Mouse (Mus musculus) brain, embryonic 18.5 days (tissue): ENCODE data around the gene Neurl1a.
"Not testable (repeated sequence)": the region's sequence is repeated elsewhere in the genome, so short reads cannot be mapped to it uniquely, and the experiment has no call there.

Experiments
- DNase-seq: peaks from one replicate; pipeline ENCODE4 v3.0.0-alpha.2; 2012; ENCODE audit warnings: low read depth, low spot score

Gene Neurl1a

DNA sequence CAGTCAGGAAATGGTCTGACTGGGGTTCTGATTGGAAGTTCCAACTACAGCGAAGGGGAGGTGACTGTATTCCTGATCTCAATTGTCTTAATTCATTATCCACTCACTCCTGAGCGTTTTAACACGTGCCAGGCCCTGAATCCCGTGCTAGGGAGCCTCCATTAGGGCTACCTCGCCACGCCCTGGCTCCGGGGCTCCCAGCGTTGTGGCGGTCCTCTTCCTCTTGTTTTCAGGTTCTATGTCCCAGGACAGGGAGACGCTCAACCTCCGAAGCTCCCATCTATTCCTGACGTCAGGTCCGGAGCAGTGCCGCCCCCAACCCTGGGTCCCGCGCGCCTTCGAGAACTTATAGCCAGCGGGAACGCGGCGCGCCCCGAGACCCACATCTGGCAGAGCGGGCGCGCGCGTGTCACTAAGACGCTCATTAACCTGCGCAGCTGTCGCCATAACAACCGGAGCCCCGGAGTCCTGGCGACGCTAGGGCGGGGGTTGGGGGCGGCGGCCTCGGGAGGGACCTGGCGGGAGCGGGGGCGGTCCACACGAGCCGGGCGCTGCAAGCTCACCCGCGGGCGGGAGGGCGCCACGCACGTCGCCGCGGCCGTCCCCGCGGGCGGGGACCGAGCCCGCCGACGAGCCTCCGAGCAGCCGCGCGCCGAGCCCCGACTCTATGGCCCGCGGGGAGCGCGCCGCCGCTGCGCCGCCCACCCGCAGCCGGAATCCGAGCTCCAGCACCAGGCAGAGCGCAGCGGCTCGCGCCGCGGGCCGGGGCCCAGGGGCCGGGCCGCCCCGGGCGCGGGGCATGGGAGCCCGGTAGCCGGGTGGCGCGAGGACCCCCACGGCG is at the start of gene Neurl1a:
TSS of gene Neurl1a (plus strand) at position 390 of the 841 bp plus-strand sequence.
- DNase-seq, result no peak

DNA sequence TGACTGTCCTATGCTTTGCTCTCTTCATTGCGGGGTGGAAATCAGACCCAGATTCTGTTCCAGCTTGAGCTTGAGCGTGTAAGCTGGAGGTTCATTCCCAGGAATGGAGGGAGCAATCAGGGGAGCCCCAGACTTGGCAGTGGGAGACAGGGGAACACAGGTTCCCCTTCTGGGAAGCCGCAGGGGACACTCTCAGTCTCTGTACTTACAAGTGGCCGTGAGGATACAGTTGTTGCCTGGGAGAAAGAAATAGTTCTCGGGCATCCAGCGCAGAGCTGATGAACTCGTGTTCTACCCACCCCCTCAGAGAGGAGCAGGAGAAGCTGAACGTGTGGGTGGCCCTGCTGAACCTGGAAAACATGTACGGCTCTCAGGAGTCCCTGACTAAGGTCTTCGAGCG is 49.8 kb upstream of the Neurl1a start:
- no peak for DNase-seq

GRCm38 (mm10) chr19:47130551-47131125 is 48.0 kb upstream of the Neurl1a start:
- no peak for DNase-seq

- no peak for DNase-seq
Measured at GRCm38 (mm10) chr19:47133161-47133560, 45.5 kb upstream of the Neurl1a start.

DNA sequence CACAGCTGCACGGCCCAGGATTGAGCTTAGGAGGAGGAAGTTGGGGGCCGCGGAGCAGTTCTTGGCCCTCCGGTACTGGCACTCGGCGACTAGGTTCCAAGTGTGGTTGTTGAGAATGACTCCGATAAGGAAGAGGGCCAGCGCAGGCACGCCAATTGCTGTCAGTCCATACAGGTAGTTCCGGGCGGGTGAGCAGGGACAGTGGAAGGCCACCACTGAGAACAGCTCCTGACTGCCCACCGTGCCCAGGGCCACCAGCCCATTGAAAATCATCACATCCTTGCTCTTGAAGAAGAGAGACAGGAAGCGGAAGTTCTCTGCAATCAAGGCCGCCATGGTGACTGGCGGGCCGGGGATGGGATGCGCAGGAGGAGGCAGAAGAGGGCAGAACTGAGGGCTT is 43.1 kb upstream of the Neurl1a start:
- no peak for DNase-seq

DNA sequence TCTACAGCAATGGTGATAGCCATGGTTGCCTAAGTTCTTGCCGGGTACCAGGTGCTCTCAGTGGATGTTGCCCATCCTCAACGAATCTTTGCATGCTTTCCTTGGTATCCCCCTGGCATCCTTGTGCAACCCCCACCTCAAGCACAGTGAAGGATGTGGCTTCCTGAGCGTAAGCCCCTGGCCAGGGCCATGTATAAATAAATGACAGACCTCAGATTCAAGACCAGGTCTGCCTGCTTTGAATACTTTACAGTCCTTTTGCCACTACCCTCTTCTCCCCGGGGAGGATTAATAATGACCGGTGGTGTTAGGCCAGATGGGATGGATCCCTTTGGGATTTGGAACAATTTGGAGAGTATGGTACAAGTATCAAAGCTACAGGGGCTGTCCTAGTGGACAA is 42.5 kb upstream of the Neurl1a start:
- no peak for DNase-seq

- no peak for DNase-seq
Measured at GRCm38 (mm10) chr19:47137051-47137581, 41.5 kb upstream of the Neurl1a start.

DNA sequence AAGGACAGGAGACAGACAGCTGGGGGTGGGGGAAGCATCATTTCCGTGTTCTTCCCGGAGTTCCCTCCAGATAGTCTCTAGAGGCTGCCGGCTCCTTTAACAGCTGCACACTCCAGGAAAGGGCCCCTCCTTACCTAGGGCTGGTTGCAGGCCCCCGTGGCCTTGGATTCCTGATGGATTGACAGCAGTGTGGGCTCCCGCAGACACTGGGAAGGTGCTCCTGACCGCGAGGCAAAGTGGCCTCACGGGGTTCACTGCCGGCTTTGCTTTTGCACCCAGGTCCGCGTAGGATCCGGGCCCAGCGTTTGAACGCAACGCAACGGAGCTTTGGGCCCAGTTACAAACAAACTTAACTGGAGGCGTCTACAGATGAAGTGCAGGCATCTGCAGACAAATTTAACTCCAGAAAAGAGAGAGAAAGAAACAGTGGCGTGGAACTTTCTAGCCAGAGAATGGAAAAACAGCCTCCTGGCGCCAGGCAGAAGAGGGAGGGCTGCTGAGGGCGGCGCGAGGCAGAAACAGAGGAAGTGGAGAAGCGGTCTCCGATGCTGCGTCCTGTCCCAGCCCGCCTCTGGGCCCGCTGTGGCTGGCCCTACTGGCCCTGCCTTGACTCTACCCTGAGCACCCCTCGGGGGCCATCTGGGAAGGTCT is 40.7 kb upstream of the Neurl1a start, which contains the start of gene Calhm2:
TSS of gene Calhm2 (minus strand) at position 524 of the 651 bp plus-strand sequence.
- no peak for DNase-seq

DNA sequence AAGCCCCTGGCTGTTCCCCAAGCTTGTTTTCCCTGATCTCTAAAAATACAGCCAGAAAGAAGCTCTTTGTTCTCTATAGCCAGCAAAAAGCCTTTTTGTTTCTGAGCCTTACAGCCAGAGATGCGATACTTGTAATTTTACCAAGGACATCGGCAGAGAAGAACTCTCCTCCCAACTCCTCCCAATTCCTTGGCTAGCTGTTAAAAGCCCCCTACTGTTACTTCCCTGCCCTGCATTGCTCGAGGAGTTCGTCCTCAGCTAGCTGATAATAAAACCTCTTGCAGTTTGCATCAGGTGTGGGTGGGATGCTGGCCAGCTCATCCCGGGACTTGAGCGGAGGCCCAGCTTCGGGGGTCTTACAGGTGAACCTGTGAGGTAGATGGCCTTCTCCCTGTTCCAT is 39.0 kb upstream of the Neurl1a start:
- not testable (repeated sequence) for DNase-seq

DNA sequence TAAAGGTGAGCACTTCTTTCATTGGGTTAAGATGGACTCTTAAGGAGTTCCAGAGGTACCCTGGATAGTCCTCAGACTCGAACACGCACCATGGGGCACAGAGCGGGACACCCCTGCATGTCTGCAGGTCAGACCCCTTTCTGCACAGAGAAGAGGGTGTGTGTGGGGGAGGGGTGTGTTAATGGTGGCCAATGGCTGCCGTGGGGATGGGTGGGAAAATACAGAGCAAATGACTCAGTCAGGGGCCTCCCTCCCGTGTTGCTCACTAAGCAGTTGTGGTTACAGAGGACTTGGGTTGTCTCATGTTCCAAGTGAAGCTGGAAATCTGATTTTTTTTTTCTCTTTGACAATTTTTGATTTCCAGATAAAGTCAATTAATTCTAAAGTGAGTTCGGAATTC is 36.2 kb upstream of the Neurl1a start:
- DNase-seq, result no peak

GRCm38 (mm10) chr19:47144154-47144553 is 34.5 kb upstream of the Neurl1a start, which contains the start of gene Calhm1:
Gene Calhm1, minus strand, starts transcription at chr19:47144254.
- DNase-seq, result no peak

GRCm38 (mm10) chr19:47148267-47148847 is 30.3 kb upstream of the Neurl1a start:
- no peak for DNase-seq

GRCm38 (mm10) chr19:47149854-47150253 is 28.8 kb upstream of the Neurl1a start:
- no peak for DNase-seq

GRCm38 (mm10) chr19:47151332-47152061 is 27.1 kb upstream of the Neurl1a start:
- DNase-seq, result no peak

DNA sequence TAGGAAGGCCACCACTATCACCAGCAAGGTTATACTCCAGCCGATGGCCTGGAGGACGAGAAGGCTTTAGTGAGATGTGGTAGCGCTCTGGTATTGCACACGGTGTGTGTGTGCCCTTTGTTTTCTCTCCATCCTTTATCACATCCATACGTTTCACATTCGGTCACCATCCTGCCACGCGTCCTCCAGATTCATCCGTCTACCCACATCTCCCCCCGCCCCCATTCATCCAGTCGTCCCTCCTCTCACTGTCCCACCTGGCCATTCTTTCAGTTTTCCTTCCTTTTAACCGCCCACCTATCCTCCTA is 26.6 kb upstream of the Neurl1a start:
- DNase-seq, result no peak

GRCm38 (mm10) chr19:47153767-47154166 is 24.9 kb upstream of the Neurl1a start:
- no peak for DNase-seq

- DNase-seq, result no peak
Measured at GRCm38 (mm10) chr19:47157664-47158063, 21.0 kb upstream of the Neurl1a start, which contains the start of gene Calhm3. Gene Calhm3, minus strand, starts transcription at chr19:47157764.

DNA sequence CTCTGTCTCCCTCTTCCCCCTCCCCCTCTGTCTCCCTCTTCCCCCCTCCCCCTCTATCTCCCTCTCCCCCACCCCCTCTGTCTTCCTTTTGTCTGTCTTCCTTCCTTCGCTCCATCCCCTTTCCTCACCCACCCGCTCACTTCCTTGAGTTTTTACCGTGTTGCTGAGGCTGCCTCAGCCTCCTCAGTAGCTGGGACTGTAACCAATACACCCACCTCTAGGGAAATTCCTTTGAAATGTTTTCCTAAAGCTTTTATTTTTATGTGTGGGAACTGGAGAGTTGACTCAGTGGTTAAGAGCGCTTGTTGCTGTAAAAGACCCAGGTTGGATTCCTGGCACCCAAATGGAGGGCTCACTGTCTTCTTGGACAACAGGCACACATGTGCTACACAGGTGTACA is 17.0 kb upstream of the Neurl1a start:
- no peak for DNase-seq

DNA sequence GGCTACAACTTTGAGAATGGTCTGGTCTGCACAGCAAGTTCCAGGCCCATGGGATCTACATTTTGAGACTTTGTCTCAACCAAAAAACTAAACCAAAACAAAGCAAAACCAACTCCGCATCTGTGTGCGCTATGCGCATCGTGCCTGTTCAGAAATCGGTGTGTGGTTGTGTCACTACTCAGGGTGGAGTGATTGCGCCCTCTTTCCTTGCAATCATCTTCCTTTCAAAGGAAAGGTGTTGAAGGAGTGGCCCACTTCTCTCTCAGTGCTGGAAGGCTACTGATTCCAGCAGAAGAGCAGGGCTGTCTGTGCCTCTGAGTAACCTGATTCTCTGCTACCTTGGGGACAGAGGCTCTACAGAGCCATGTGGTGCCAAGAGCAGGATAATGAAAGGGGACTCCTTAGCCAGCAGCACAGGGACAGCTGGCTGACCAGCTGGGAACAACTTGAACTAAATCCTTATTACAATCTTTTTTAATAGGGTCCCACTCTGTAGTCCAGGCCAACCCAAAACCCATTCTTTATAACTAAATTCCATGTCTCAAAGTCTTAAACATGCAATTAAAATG is 15.4 kb upstream of the Neurl1a start:
- no peak for DNase-seq

GRCm38 (mm10) chr19:47166758-47167157 is 11.9 kb upstream of the Neurl1a start:
- DNase-seq, result no peak

GRCm38 (mm10) chr19:47167617-47168214 is 10.9 kb upstream of the Neurl1a start:
- no peak for DNase-seq
